Mouse (Mus musculus): ENCODE data around the gene Pde3b. TPM values are rescaled to one million over a fixed set of nuclear protein-coding genes. Genes with fewer than 3 reads are reported as not detected.

The Pde3b gene
- polyA plus RNA-seq (2012; rRNA removed; ENCODE audit: low replicate concordance), result 1.5 and 1.9 TPM in 2 replicates

GRCm38 (mm10) chr7:114414421-114415335 is at the start of gene Pde3b:
Gene Pde3b, plus strand, starts transcription at chr7:114415281.

GRCm38 (mm10) chr7:114562531-114563241 is 147.6 kb downstream of the Pde3b start, which contains the start of gene Cyp2r1:
Gene Cyp2r1, minus strand, starts transcription at chr7:114562972.

Other genes with a start within 250 kb of the Pde3b start
- 9.5 and 12.3 TPM in 2 replicates for gene Copb1, start 160.6 kb upstream of the Pde3b start, polyA plus RNA-seq (2012; rRNA removed; ENCODE audit: low replicate concordance)
- gene Psma1, start 139.2 kb upstream of the Pde3b start, polyA plus RNA-seq (2012; rRNA removed; ENCODE audit: low replicate concordance), result 23.1 and 28.9 TPM in 2 replicates
- gene Cyp2r1, start 147.7 kb downstream of the Pde3b start, polyA plus RNA-seq (2012; rRNA removed; ENCODE audit: low replicate concordance), result 1.7 and 10.4 TPM in 2 replicates
- gene Calca, start 221.1 kb downstream of the Pde3b start, polyA plus RNA-seq (2012; rRNA removed; ENCODE audit: low replicate concordance), result 0.40 TPM in 1 of 2 replicates, not detected in the other

Measured in duodenum, adult 2 months (tissue).